Mouse (Mus musculus) brain, embryonic 14.5 days (tissue): ENCODE measurements around the gene Ccdc87.

Source experiments
- CTCF ChIP-seq: fragments of 200-500 bp; IDR thresholded peaks from 2 replicates; pipeline ENCODE4 v1.5.1; 2012; ENCODE audit warnings: inconsistent platforms, mild to moderate bottlenecking, moderate library complexity, borderline replicate concordance; ENCODE audit not compliant: insufficient read depth, insufficient read length; ENCODE audit errors: extremely low read depth
- POLR2A ChIP-seq: fragments of 200-500 bp; IDR thresholded peaks from 2 replicates; pipeline ENCODE4 v1.6.1; 2012; ENCODE audit warnings: mild to moderate bottlenecking, inconsistent platforms, borderline replicate concordance; ENCODE audit not compliant: poor library complexity, insufficient read depth, insufficient read length, severe bottlenecking; ENCODE audit errors: extremely low read depth

- no peak for TF ChIP-seq POLR2A
- TF ChIP-seq CTCF = no peak
These were observed 28.5 kb upstream of the Ccdc87 start for GRCm38 (mm10) chr19:4810746-4811062.
